Mouse (Mus musculus) midbrain, embryonic 12.5 days (tissue): ENCODE results near the gene Olfr1080. TPM values are rescaled to one million over a fixed set of nuclear protein-coding genes. Genes with fewer than 3 reads are reported as not detected.
"Not testable (repeated sequence)": the region's sequence is repeated elsewhere in the genome, so short reads cannot be mapped to it uniquely, and the experiment has no call there.

Experiments used
- ATAC-seq: fragments of 200-750 bp; cut with Nextera tagmentation; 2 replicates; pipeline ENCODE4 v1.8.0; 2017; ENCODE audit warnings: low read depth, moderate TSS enrichment, moderate library complexity; ENCODE audit not compliant: low FRiP score
- H3K27ac ChIP-seq: fragments of 300-500 bp; sonication (generic); replicated peaks from 2 replicates; pipeline ENCODE4 v1.5.1; 2016; ENCODE audit warnings: mild to moderate bottlenecking
- H3K27me3 ChIP-seq: fragments of 300-500 bp; sonication (generic); 2 replicates; pipeline ENCODE4 v1.6.1; 2016; ENCODE audit warnings: mild to moderate bottlenecking
- H3K36me3 ChIP-seq: fragments of 300-500 bp; sonication (generic); 2 replicates; pipeline ENCODE4 v1.6.1; 2016
- H3K4me1 ChIP-seq: fragments of 300-500 bp; sonication (generic); 2 replicates; pipeline ENCODE4 v1.6.1; 2016
- H3K4me2 ChIP-seq: fragments of 300-500 bp; sonication (generic); replicated peaks from 2 replicates; pipeline ENCODE4 v1.6.1; 2016; ENCODE audit warnings: mild to moderate bottlenecking, moderate library complexity
- H3K4me3 ChIP-seq: fragments of 300-500 bp; sonication (generic); 2 replicates; pipeline ENCODE4 v1.5.1; 2016; ENCODE audit warnings: mild to moderate bottlenecking
- H3K9ac ChIP-seq: fragments of 300-500 bp; sonication (generic); replicated peaks from 2 replicates; pipeline ENCODE4 v1.6.1; 2016; ENCODE audit warnings: mild to moderate bottlenecking, moderate library complexity
- H3K9me3 ChIP-seq: fragments of 300-500 bp; sonication (generic); 2 replicates; pipeline ENCODE4 v1.6.1; 2016; ENCODE audit warnings: mild to moderate bottlenecking
- WGBS: fragments of 180-500 bp; shearing (Covaris S2); methylation state at CpG from one replicate; pipeline ENCODE4 v1.1.7; 2016; 5-methylcytosine and 5-hydroxymethylcytosine counted together
- polyA plus RNA-seq: library from polyadenylated mRNA; unstranded; fragments of >200 nt; fragmentation: Nextera tagmentation; extraction: Ambion mirVana; gene quantifications from 2 replicates; pipeline ENCODE4 v1.2.1, GENCODE M21; 2016

Olfr1080 gene
- polyA plus RNA-seq = not detected in 2 replicates

DNA sequence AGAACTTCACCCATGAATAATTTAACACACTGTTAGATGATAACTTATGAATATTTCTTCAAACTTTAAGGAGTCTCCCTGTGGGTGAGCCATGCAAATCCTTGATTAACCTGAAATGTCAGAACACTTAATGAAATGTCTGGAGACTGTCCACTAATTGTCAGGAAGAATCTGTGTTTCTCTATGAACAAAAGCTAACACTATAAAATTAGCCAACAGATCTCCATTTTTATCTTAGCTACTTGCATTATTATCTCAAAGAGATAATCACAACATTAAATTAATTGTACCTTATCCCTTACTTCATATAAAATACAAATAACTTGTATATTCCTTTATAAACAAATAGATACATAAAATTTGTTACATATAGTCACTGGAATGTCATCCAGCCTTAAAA is at the start of gene Olfr1080:
Olfr1080 (minus strand) TSS at position 101 of the 400 bp plus-strand sequence.
- not testable (repeated sequence) for H3K36me3 ChIP-seq, H3K27ac ChIP-seq, H3K27me3 ChIP-seq, H3K9me3 ChIP-seq, H3K9ac ChIP-seq, H3K4me3 ChIP-seq, ATAC-seq, H3K4me2 ChIP-seq, H3K4me1 ChIP-seq

DNA sequence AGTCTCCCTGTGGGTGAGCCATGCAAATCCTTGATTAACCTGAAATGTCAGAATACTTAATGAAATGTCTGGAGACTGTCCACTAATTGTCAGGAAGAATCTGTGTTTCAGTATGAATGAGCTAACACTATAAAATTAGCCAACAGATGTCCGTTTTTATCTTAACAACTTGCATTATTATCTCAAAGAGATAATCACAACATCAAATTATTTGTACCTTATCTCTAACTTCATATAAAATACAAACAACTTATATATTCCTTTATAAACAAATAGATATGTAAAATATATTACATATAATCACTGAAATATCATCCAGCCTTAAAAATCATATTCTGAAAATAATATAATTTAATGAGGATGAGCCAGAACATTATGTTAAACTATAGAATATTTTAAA is 40.8 kb upstream of the Olfr1080 start, which contains the start of gene Olfr1082:
Olfr1082 (minus strand) TSS at position 101 of the 400 bp plus-strand sequence.
- H3K9ac ChIP-seq, H3K4me3 ChIP-seq, H3K4me1 ChIP-seq, H3K9me3 ChIP-seq, H3K4me2 ChIP-seq, H3K27me3 ChIP-seq, H3K27ac ChIP-seq, H3K36me3 ChIP-seq, ATAC-seq: not testable (repeated sequence)
- 50% methylated on average over 1 of the region's 1 CpGs for WGBS

DNA sequence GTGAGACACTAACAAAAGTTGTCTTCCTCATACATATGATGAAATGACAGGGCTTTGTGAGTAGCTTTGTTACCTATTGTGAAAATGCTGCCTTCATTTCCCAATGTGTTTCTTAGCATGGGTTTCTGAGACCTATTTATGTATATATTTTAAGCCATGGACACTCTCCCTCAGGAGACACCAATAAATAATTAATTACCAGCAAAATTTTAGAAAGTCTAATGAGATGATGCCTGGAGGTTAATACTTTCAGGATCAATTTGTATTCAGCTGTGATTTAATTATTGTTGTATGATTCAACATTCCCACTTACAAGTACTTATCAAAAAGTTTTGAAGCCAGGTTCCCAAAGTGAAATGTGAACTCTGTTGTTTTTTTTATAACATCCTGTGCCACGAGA is 15.7 kb downstream of the Olfr1080 start, which contains the start of gene Olfr1079:
Olfr1079 (minus strand) TSS at position 101 of the 400 bp plus-strand sequence.
- Histone ChIP-seq H3K27ac (no peak within 1 kb of the TSS), H3K4me1 (no peaks in the 10 kb centered on the region), H3K4me2 (no peak within 1 kb of the TSS), H3K4me3 (no peak within 1 kb of the TSS), H3K27me3 (no peaks in the 10 kb centered on the region), H3K9me3 (no peaks in the 10 kb centered on the region), H3K9ac (no peak within 1 kb of the TSS), H3K36me3 (no peaks in the 10 kb centered on the region)
- 58% methylated on average over 1 of the region's 1 CpGs for WGBS
- no peak for ATAC-seq

DNA sequence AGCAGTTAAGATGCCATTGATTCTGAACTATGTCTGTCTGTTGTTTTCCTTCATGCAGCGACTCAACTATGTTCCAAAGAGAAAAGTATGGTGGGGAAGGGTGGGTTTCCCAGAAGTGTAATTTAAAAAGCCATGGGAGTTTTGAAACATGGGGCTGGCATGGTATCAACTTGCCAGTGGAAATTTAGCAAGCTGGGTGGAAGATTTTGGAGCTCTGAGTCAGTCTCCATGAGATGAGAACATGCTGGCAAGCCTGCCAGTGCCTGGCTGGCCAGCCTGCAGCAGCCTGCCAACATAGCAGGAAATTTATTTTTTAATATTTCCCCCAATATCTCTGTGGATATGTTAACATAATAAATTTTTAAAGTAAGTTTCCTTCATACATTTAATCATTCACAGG is 27.0 kb downstream of the Olfr1080 start:
- no peak for ATAC-seq
- 79% methylated on average over 1 of the region's 1 CpGs for WGBS
- no peak overlapping the region for H3K27ac ChIP-seq
- H3K9ac ChIP-seq = no peak overlapping the region
- H3K36me3 ChIP-seq = no peaks in the 10 kb centered on the region
- no peaks in the 10 kb centered on the region for H3K9me3 ChIP-seq
- H3K27me3 ChIP-seq = no peaks in the 10 kb centered on the region
- H3K4me2 ChIP-seq = no peak overlapping the region
- H3K4me3 ChIP-seq = no peak overlapping the region
- H3K4me1 ChIP-seq = no peaks in the 10 kb centered on the region

DNA sequence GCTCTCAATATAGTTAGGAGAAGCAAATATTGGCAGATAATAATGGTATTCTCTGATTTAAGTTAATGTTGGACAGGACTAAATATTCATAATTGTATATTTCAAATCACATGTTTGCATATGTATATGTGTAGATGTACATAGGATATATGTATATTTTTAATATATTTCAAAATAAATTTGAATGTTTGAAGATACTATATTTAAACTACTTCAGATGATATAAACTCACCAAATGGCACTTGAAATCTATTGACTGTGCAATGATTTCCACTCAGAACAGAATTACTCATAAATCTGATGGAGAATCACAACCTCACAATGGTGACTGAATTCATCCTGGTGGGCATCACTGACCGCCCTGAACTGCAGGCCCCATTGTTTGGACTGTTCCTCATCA is 49.9 kb downstream of the Olfr1080 start, which contains the start of gene Olfr1076:
Olfr1076 (plus strand) TSS at position 301 of the 400 bp plus-strand sequence.
- ATAC-seq = no peak
- H3K36me3 ChIP-seq = no peaks in the 10 kb centered on the region
- no peaks in the 10 kb centered on the region for H3K4me1 ChIP-seq
- no peak within 1 kb of the TSS for H3K9ac ChIP-seq
- H3K27me3 ChIP-seq = no peaks in the 10 kb centered on the region
- 78% methylated on average over 1 of the region's 1 CpGs for WGBS
- no peak within 1 kb of the TSS for H3K4me3 ChIP-seq
- no peak within 1 kb of the TSS for H3K4me2 ChIP-seq
- H3K9me3 ChIP-seq = no peaks in the 10 kb centered on the region
- no peak within 1 kb of the TSS for H3K27ac ChIP-seq

Other genes with a start within 250 kb of the Olfr1080 start
- gene Olfr1053, start 243.0 kb downstream of the Olfr1080 start, polyA plus RNA-seq = not detected in 2 replicates
- gene Olfr1054, start 222.8 kb downstream of the Olfr1080 start, polyA plus RNA-seq = not detected in 2 replicates
- not detected in 2 replicates for gene Olfr1055, start 208.0 kb downstream of the Olfr1080 start, polyA plus RNA-seq
- not detected in 2 replicates for gene Olfr1056, start 195.8 kb downstream of the Olfr1080 start, polyA plus RNA-seq
- not detected in 2 replicates for gene Olfr1057, start 179.8 kb downstream of the Olfr1080 start, polyA plus RNA-seq
- not detected in 2 replicates for gene Olfr1058, start 169.7 kb downstream of the Olfr1080 start, polyA plus RNA-seq
- gene Olfr1061, start 144.2 kb downstream of the Olfr1080 start, polyA plus RNA-seq = not detected in 2 replicates
- not detected in 2 replicates for gene Olfr1062, start 131.5 kb downstream of the Olfr1080 start, polyA plus RNA-seq
- not detected in 2 replicates for gene Olfr1065, start 107.6 kb downstream of the Olfr1080 start, polyA plus RNA-seq
- gene Olfr1066, start 102.0 kb downstream of the Olfr1080 start, polyA plus RNA-seq = not detected in 2 replicates
- not detected in 2 replicates for gene Olfr228, start 70.8 kb downstream of the Olfr1080 start, polyA plus RNA-seq
- gene Olfr1076, start 49.8 kb downstream of the Olfr1080 start, polyA plus RNA-seq = not detected in 2 replicates
- gene Olfr1079, start 15.8 kb downstream of the Olfr1080 start, polyA plus RNA-seq = not detected in 2 replicates
- gene Olfr1082, start 40.7 kb upstream of the Olfr1080 start, polyA plus RNA-seq = not detected in 2 replicates
- gene Olfr1084, start 81.5 kb upstream of the Olfr1080 start, polyA plus RNA-seq = not detected in 2 replicates
- not detected in 2 replicates for gene Olfr1085, start 103.8 kb upstream of the Olfr1080 start, polyA plus RNA-seq
- gene Olfr1086, start 121.9 kb upstream of the Olfr1080 start, polyA plus RNA-seq = not detected in 2 replicates
- gene Olfr1087, start 140.2 kb upstream of the Olfr1080 start, polyA plus RNA-seq = not detected in 2 replicates
- not detected in 2 replicates for gene Olfr1089, start 175.5 kb upstream of the Olfr1080 start, polyA plus RNA-seq
- gene Olfr1090, start 200.8 kb upstream of the Olfr1080 start, polyA plus RNA-seq = not detected in 2 replicates
- gene Olfr1093, start 224.2 kb upstream of the Olfr1080 start, polyA plus RNA-seq = not detected in 2 replicates